Mouse (Mus musculus) lung, postnatal 0 days (tissue): ENCODE results near the gene Cntnap2.

ENCODE experiments used
- CTCF ChIP-seq: IDR thresholded peaks from 2 replicates; pipeline ENCODE4 v1.5.1; 2016; ENCODE audit warnings: antibody characterized with exemption, mild to moderate bottlenecking
- EP300 ChIP-seq: IDR thresholded peaks from 2 replicates; pipeline ENCODE4 v1.6.1; 2016; ENCODE audit warnings: antibody characterized with exemption, mild to moderate bottlenecking, control low read depth

- TF ChIP-seq CTCF (no peak), EP300 (no peak)
These were observed 2200.5 kb downstream of the Cntnap2 start for GRCm38 (mm10) chr6:47259626-47260114.
